Mouse (Mus musculus): ENCODE data around the gene Hydin. TPM values are rescaled to one million over a fixed set of nuclear protein-coding genes. Genes with fewer than 3 reads are reported as not detected.

The Hydin gene
- total and polyA plus RNA-seq, 3 experiments = not detected

- no peak for DNase-seq (ENCODE audit: low read depth, low spot score)
- no peaks in the 10 kb centered on the region for H3K9me3 ChIP-seq (replicated peaks; ENCODE audit: insufficient read depth, low read length)
- no peaks in the 10 kb centered on the region for H3K36me3 ChIP-seq (ENCODE audit: control insufficient read depth in 1 of 2, insufficient read depth in 2 of 2, low read length in 2 of 2)
- TF ChIP-seq POLR2AphosphoS2 (IDR thresholded peaks at IDR 0.05; ENCODE audit: low read length) = no peak
- no peaks in the 10 kb centered on the region for H3K79me2 ChIP-seq (ENCODE audit: control insufficient read depth, insufficient read depth, low read length, poor library complexity)
- no peak overlapping the region for H3K27ac ChIP-seq (ENCODE audit: control insufficient read depth, low read depth, low read length)
- H3K9ac ChIP-seq (ENCODE audit: control insufficient read depth, low read depth, low read length, poor library complexity, severe bottlenecking) = no peak overlapping the region
- H3K4me1 ChIP-seq (ENCODE audit: control insufficient read depth in 1 of 2, insufficient read depth in 2 of 2, low read length in 2 of 2) = no peaks in the 10 kb centered on the region
- H3K27me3 ChIP-seq (ENCODE audit: control insufficient read depth in 1 of 2, insufficient read depth in 2 of 2, low read length in 2 of 2) = no peaks in the 10 kb centered on the region
- no peak overlapping the region for H3K4me3 ChIP-seq (ENCODE audit: control insufficient read depth in 1 of 2, insufficient read depth in 1 of 2, low read depth in 2 of 2, low read length in 2 of 2)
Measured at GRCm38 (mm10) chr8:110486020-110486419, 219.2 kb downstream of the Hydin start.

DNA sequence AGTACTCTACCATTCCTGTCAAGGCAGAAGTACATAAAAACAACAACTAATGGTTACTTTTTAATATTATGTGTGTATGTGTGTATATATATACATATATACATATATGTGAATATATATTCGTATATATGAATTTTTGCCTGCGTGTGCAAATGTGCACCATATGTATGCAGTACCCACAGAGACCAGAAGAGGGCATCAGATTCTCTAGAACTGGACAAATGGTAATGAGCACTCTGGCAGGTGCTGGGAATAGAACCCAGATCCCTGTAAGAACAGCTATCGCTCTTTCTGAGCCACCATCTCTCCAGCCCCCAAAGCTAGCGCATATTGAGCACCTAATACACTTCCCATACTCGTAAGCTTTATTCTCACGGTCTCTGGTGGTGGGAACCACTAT is 220.9 kb downstream of the Hydin start:
- Histone ChIP-seq H3K9ac (ENCODE audit: control insufficient read depth, low read depth, low read length, poor library complexity, severe bottlenecking) (no peak overlapping the region), H3K27me3 (ENCODE audit: control insufficient read depth in 1 of 2, insufficient read depth in 2 of 2, low read length in 2 of 2) (no peaks in the 10 kb centered on the region), H3K79me2 (ENCODE audit: control insufficient read depth, insufficient read depth, low read length, poor library complexity) (no peaks in the 10 kb centered on the region), H3K4me3 (ENCODE audit: control insufficient read depth in 1 of 2, insufficient read depth in 1 of 2, low read depth in 2 of 2, low read length in 2 of 2) (no peak overlapping the region), H3K9me3 (replicated peaks; ENCODE audit: insufficient read depth, low read length) (no peaks in the 10 kb centered on the region), H3K4me1 (ENCODE audit: control insufficient read depth in 1 of 2, insufficient read depth in 2 of 2, low read length in 2 of 2) (no peaks in the 10 kb centered on the region), H3K27ac (ENCODE audit: control insufficient read depth, low read depth, low read length) (no peak overlapping the region), H3K36me3 (ENCODE audit: control insufficient read depth in 1 of 2, insufficient read depth in 2 of 2, low read length in 2 of 2) (no peaks in the 10 kb centered on the region)
- DNase-seq (ENCODE audit: low read depth, low spot score) = peak; percentile 10
- TF ChIP-seq CHD2 (IDR thresholded peaks at IDR 0.05; ENCODE audit: low read length) = no peak
- TF ChIP-seq CTCF (IDR thresholded peaks at IDR 0.05 in 2 of 3, conservative IDR thresholded peaks at IDR 0.05 in 1 of 3; ENCODE audit: control insufficient read depth in 1 of 3, insufficient read depth in 1 of 3, low read depth in 2 of 3, low read length in 3 of 3, poor library complexity in 1 of 3, severe bottlenecking in 1 of 3) = peak in 1 of 3 experiments; percentile 20; a peak in 2 of 6 replicates

DNA sequence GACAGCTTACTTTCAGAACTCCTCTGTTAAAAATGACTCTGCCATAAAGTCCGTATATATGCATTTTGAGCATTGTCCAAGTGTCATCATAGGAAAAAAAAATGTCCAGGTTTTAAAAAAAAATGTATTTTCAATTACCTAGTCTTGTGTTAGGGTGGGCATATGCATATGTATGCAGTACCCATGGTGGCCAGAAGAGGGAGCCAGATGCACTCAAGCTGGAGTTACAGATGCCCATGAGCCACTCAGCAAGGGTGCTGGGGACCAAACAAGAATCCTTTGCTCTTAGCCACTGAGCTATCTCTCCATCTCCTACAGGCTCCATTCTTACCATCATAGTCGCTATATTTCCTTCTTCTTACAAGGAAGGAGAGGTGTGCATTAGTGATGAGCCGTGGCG is 222.6 kb downstream of the Hydin start:
- H3K4me1 ChIP-seq (ENCODE audit: control insufficient read depth in 1 of 2, insufficient read depth in 2 of 2, low read length in 2 of 2) = no peaks in the 10 kb centered on the region
- no peak overlapping the region for H3K27ac ChIP-seq (ENCODE audit: control insufficient read depth, low read depth, low read length)
- H3K4me3 ChIP-seq (ENCODE audit: control insufficient read depth in 1 of 2, insufficient read depth in 1 of 2, low read depth in 2 of 2, low read length in 2 of 2) = no peak overlapping the region
- no peaks in the 10 kb centered on the region for H3K79me2 ChIP-seq (ENCODE audit: control insufficient read depth, insufficient read depth, low read length, poor library complexity)
- no peaks in the 10 kb centered on the region for H3K36me3 ChIP-seq (ENCODE audit: control insufficient read depth in 1 of 2, insufficient read depth in 2 of 2, low read length in 2 of 2)
- peak; percentile 44 for DNase-seq (ENCODE audit: low read depth, low spot score)
- no peaks in the 10 kb centered on the region for H3K27me3 ChIP-seq (ENCODE audit: control insufficient read depth in 1 of 2, insufficient read depth in 2 of 2, low read length in 2 of 2)
- H3K9me3 ChIP-seq (replicated peaks; ENCODE audit: insufficient read depth, low read length) = no peaks in the 10 kb centered on the region
- no peak overlapping the region for H3K9ac ChIP-seq (ENCODE audit: control insufficient read depth, low read depth, low read length, poor library complexity, severe bottlenecking)
- TF ChIP-seq TBP (IDR thresholded peaks at IDR 0.05; ENCODE audit: low read depth, low read length) = no peak
- no peak for TF ChIP-seq NRF1 (IDR thresholded peaks at IDR 0.05; ENCODE audit: insufficient read depth, low read depth, low read length, poor library complexity, severe bottlenecking)
- TF ChIP-seq ELF1 (IDR thresholded peaks at IDR 0.05; ENCODE audit: low read depth, low read length) = no peak
- TF ChIP-seq ZKSCAN1 (IDR thresholded peaks at IDR 0.05; ENCODE audit: low read depth, low read length) = no peak
- TF ChIP-seq NELFE (IDR thresholded peaks at IDR 0.05; ENCODE audit: low read depth, low read length) = no peak
- TF ChIP-seq BHLHE40 (IDR thresholded peaks at IDR 0.05; ENCODE audit: borderline replicate concordance, low read depth, low read length) = no peak
- TF ChIP-seq ZNF384 (IDR thresholded peaks at IDR 0.05; ENCODE audit: low read depth, low read length) = no peak
- TF ChIP-seq UBTF (IDR thresholded peaks at IDR 0.05; ENCODE audit: borderline replicate concordance, insufficient read depth, low read depth, low read length) = no peak
- peak; percentile 36 for TF ChIP-seq RAD21 (IDR thresholded peaks at IDR 0.05; ENCODE audit: low read depth, low read length)
- TF ChIP-seq CTCF (IDR thresholded peaks at IDR 0.05 in 2 of 3, conservative IDR thresholded peaks at IDR 0.05 in 1 of 3; ENCODE audit: control insufficient read depth in 1 of 3, insufficient read depth in 1 of 3, low read depth in 2 of 3, low read length in 3 of 3, poor library complexity in 1 of 3, severe bottlenecking in 1 of 3) = peak; percentile 56 to 79 (median 65)
- no peak for TF ChIP-seq ZC3H11A (IDR thresholded peaks at IDR 0.05; ENCODE audit: low read depth, low read length)
- no peak for TF ChIP-seq MYC (IDR thresholded peaks at IDR 0.05; ENCODE audit: low read depth, low read length)
- TF ChIP-seq RCOR1 (IDR thresholded peaks at IDR 0.05; ENCODE audit: low read depth, low read length) = no peak
- TF ChIP-seq POLR2AphosphoS2 (IDR thresholded peaks at IDR 0.05; ENCODE audit: low read length) = no peak
- TF ChIP-seq MAX (IDR thresholded peaks at IDR 0.05; ENCODE audit: low read length) = no peak
- TF ChIP-seq SMC3 (IDR thresholded peaks at IDR 0.05; ENCODE audit: low read depth, low read length) = peak; percentile 49
- no peak for TF ChIP-seq USF2 (IDR thresholded peaks at IDR 0.05; ENCODE audit: borderline replicate concordance in 1 of 2, insufficient read depth in 1 of 2, low read depth in 1 of 2, low read length in 2 of 2)

Data from MEL (cell line).